Mouse (Mus musculus) E14TG2a.4 (cell line): ENCODE data around the gene Ranbp2.

Source experiments
- CTCF ChIP-seq: conservative IDR thresholded peaks from 2 replicates; pipeline ENCODE4 v1.5.1; 2014; ENCODE audit warnings: low read length
- POU5F1 ChIP-seq: IDR thresholded peaks from 2 replicates; pipeline ENCODE4 v1.6.1; 2014; ENCODE audit warnings: low read length, borderline replicate concordance

DNA sequence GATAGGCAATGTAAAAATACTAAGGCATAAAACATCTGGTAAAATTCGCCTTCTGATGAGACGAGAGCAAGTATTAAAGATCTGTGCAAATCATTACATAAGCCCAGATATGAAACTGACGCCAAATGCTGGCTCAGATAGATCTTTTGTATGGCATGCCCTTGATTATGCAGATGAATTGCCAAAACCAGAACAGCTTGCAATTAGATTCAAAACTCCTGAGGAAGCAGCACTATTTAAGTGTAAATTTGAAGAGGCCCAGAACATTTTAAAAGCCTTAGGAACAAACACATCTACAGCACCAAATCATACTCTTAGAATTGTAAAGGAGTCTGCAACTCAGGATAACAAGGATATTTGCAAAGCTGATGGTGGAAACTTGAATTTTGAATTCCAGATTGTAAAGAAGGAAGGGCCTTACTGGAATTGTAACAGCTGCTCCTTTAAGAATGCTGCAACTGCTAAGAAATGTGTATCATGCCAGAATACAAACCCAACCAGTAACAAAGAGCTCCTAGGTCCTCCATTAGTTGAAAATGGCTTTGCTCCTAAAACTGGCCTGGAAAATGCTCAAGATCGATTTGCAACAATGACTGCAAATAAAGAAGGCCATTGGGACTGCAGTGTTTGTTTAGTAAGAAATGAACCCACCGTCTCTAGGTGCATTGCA, 30.5 kb downstream of the Ranbp2 start:
- no peak for TF ChIP-seq CTCF
- no peak for TF ChIP-seq POU5F1
